8 mouse cellular contexts compared by ENCODE assay signal in genomic region chrX:74312540-74313464, GRCm38 (mm10). TPM values are rescaled to one million over a fixed set of nuclear protein-coding genes. Genes with fewer than 3 reads are reported as not detected.
DNase-seq lines count a peak whose midpoint lies in the region; ATAC-seq and TF ChIP-seq lines count a peak whose summit lies in the region.

TSS of gene Fam50a (plus strand) at chrX:74313033.

- peak within 1 kb of the TSS; percentile 27; the same call in 1 of the 2 replicates for H3K27ac ChIP-seq in forebrain, embryonic 11.5 days (ENCODE audit: low read depth, low read length)
- peak within 1 kb of the TSS; percentile 89 for H3K27ac ChIP-seq in heart, embryonic 15.5 days
- H3K27ac ChIP-seq in liver, embryonic 14.5 days, result peak within 1 kb of the TSS; percentile 71
- H3K27ac ChIP-seq in stomach, embryonic 15.5 days, result peak within 1 kb of the TSS; percentile 83

- no peaks in the 10 kb centered on the region for H3K27me3 ChIP-seq in E14TG2a.4 (ENCODE audit: insufficient read depth, low read length)
- no peaks in the 10 kb centered on the region for H3K27me3 ChIP-seq in forebrain, embryonic 11.5 days (ENCODE audit: control insufficient read depth, insufficient read depth, low read length)
- no peaks in the 10 kb centered on the region for H3K27me3 ChIP-seq in heart, embryonic 15.5 days
- H3K27me3 ChIP-seq in liver, embryonic 14.5 days (ENCODE audit: control insufficient read depth, insufficient read depth, low read length), result no peaks in the 10 kb centered on the region
- H3K27me3 ChIP-seq in stomach, embryonic 15.5 days (replicated peaks), result no peaks in the 10 kb centered on the region

- no peak for TF ChIP-seq CTCF in E14TG2a.4 (conservative IDR thresholded peaks at IDR 0.05; ENCODE audit: low read length)
- no peak for TF ChIP-seq CTCF in liver, embryonic 14.5 days (IDR thresholded peaks at IDR 0.05; ENCODE audit: low read depth)

- peak within 1 kb of the TSS; percentile 88 for H3K4me3 ChIP-seq in E14TG2a.4 (replicated peaks; ENCODE audit: low read length)
- H3K4me3 ChIP-seq in forebrain, embryonic 11.5 days (ENCODE audit: low read depth, low read length), result peak within 1 kb of the TSS; percentile 50
- peak within 1 kb of the TSS; percentile 72 for H3K4me3 ChIP-seq in heart, embryonic 15.5 days
- H3K4me3 ChIP-seq in liver, embryonic 14.5 days (ENCODE audit: insufficient read depth in 1 of 2, low read depth in 2 of 2, low read length in 2 of 2), result peak within 1 kb of the TSS; percentile 74 to 76
- peak within 1 kb of the TSS; percentile 63 for H3K4me3 ChIP-seq in stomach, embryonic 15.5 days (replicated peaks)

- 26% methylated on average over 50 of the region's 59 CpGs for WGBS in forebrain, embryonic 11.5 days
- 13% methylated on average over 59 of the region's 59 CpGs for WGBS in heart, embryonic 15.5 days
- 14% methylated on average over 59 of the region's 59 CpGs for WGBS in liver, embryonic 14.5 days (ENCODE audit: insufficient replicate concordance)
- WGBS in stomach, embryonic 15.5 days, result 18% methylated on average over 59 of the region's 59 CpGs

- peak; percentile 75 for DNase-seq in c-Kit-positive CD71-positive TER-119-negative erythroid progenitor cells, embryonic 14.5 days (ENCODE audit: low read depth)
- DNase-seq in forebrain, embryonic 11.5 days (ENCODE audit: low spot score), result peak; percentile 90
- peak; percentile 92 to 95 for DNase-seq in kidney, postnatal 25 days
- DNase-seq in liver, embryonic 14.5 days (ENCODE audit: low read depth in 3 of 3, low spot score in 3 of 3), result peak; percentile 74 to 76 (median 75)
- DNase-seq in neural tube, embryonic 10.5 days (ENCODE audit: extremely low spot score, low spot score), result peak; percentile 71

- peak within 1 kb of the TSS; percentile 71 for H3K4me2 ChIP-seq in forebrain, embryonic 11.5 days (ENCODE audit: low read depth, low read length, severe bottlenecking)
- H3K4me2 ChIP-seq in heart, embryonic 15.5 days, result peak within 1 kb of the TSS; percentile 79
- H3K4me2 ChIP-seq in liver, embryonic 14.5 days (ENCODE audit: low read depth), result peak within 1 kb of the TSS; percentile 87
- peak within 1 kb of the TSS; percentile 73 for H3K4me2 ChIP-seq in stomach, embryonic 15.5 days

- peaks cover 11% of the 10 kb centered on the region for H3K4me1 ChIP-seq in E14TG2a.4 (replicated peaks; ENCODE audit: low read depth, low read length)
- no peaks in the 10 kb centered on the region for H3K4me1 ChIP-seq in forebrain, embryonic 11.5 days (replicated peaks; ENCODE audit: control insufficient read depth, insufficient read depth, low read length)
- H3K4me1 ChIP-seq in heart, embryonic 15.5 days (replicated peaks), result peaks cover 5% of the 10 kb centered on the region
- H3K4me1 ChIP-seq in liver, embryonic 14.5 days (replicated peaks; ENCODE audit: control insufficient read depth in 2 of 2, insufficient read depth in 2 of 2, low read length in 1 of 2), result peaks cover 0 to 15% of the 10 kb centered on the region in 2 experiments; a peak in 3 of 4 replicates
- H3K4me1 ChIP-seq in stomach, embryonic 15.5 days, result no peaks in the 10 kb centered on the region

- ATAC-seq in forebrain, embryonic 11.5 days (replicated peaks; ENCODE audit: low FRiP score), result peak; percentile 96
- peak; percentile 93 for ATAC-seq in heart, embryonic 15.5 days (replicated peaks; ENCODE audit: insufficient number of reproducible peaks, insufficient read depth, low FRiP score, low read depth)
- ATAC-seq in liver, embryonic 14.5 days (ENCODE audit: insufficient read depth), result peak; percentile 96
- peak; percentile 95 for ATAC-seq in stomach, embryonic 15.5 days (ENCODE audit: insufficient read depth, low FRiP score, low read depth)

- peaks cover 76% of the 10 kb centered on the region for H3K36me3 ChIP-seq in E14TG2a.4 (ENCODE audit: insufficient read depth, low read length)
- H3K36me3 ChIP-seq in forebrain, embryonic 11.5 days (ENCODE audit: control insufficient read depth, insufficient read depth, low read length), result peaks cover 9% of the 10 kb centered on the region
- H3K36me3 ChIP-seq in heart, embryonic 15.5 days, result peaks cover 19% of the 10 kb centered on the region
- H3K36me3 ChIP-seq in liver, embryonic 14.5 days (replicated peaks; ENCODE audit: control insufficient read depth, insufficient read depth, low read depth), result peaks cover 7% of the 10 kb centered on the region
- H3K36me3 ChIP-seq in stomach, embryonic 15.5 days, result peaks cover 2% of the 10 kb centered on the region; the same call in 1 of the 2 replicates

- H3K9me3 ChIP-seq in E14TG2a.4 (ENCODE audit: low read length), result no peaks in the 10 kb centered on the region
- no peaks in the 10 kb centered on the region for H3K9me3 ChIP-seq in forebrain, embryonic 11.5 days (ENCODE audit: control insufficient read depth, low read length)
- H3K9me3 ChIP-seq in heart, embryonic 15.5 days (replicated peaks), result no peaks in the 10 kb centered on the region
- no peaks in the 10 kb centered on the region for H3K9me3 ChIP-seq in liver, embryonic 14.5 days (ENCODE audit: control insufficient read depth, low read length)
- no peaks in the 10 kb centered on the region for H3K9me3 ChIP-seq in stomach, embryonic 15.5 days

- no peak for TF ChIP-seq EP300 in liver, embryonic 14.5 days (IDR thresholded peaks at IDR 0.05; ENCODE audit: low read depth)

- H3K9ac ChIP-seq in forebrain, embryonic 11.5 days (ENCODE audit: low read length), result peak within 1 kb of the TSS; percentile 64
- H3K9ac ChIP-seq in heart, embryonic 15.5 days, result peak within 1 kb of the TSS; percentile 86
- H3K9ac ChIP-seq in liver, embryonic 14.5 days (replicated peaks), result peak within 1 kb of the TSS; percentile 84
- peak within 1 kb of the TSS; percentile 50; the same call in 1 of the 2 replicates for H3K9ac ChIP-seq in stomach, embryonic 15.5 days

RNA-seq across cellular contexts. Expression of gene Fam50a, which starts in this region (rescaled TPM):
- polyA plus RNA-seq in forebrain, embryonic 11.5 days (2014; fragmentation: Nextera tagmentation; extraction: Ambion mirVana), result 62.5 and 65.6 TPM in 2 replicates
- polyA plus RNA-seq in heart, embryonic 15.5 days (2015; fragmentation: Nextera tagmentation; extraction: Ambion mirVana), result 48.0 and 53.1 TPM in 2 replicates
- polyA plus RNA-seq in liver, embryonic 14.5 days (2012; rRNA removed), result 8.2 and 21.3 TPM in 2 replicates
- 20.7 and 26.4 TPM in 2 replicates for polyA plus RNA-seq in liver, embryonic 14.5 days (2014; fragmentation: Nextera tagmentation; extraction: Ambion mirVana)
- 58.1 and 63.1 TPM in 2 replicates for polyA plus RNA-seq in stomach, embryonic 15.5 days (2015; fragmentation: Nextera tagmentation; extraction: Ambion mirVana)

Comparison
In these comparisons a context has a peak if more than half of its experiments do, and no peak if none do; other contexts are left out.
1. Peak in every context shown above with its lines: DNase-seq, ATAC-seq, H3K4me3 ChIP-seq and H3K27ac ChIP-seq.
2. H3K27ac ChIP-seq: peak in every context shown above with its lines; median percentile 89 in heart, embryonic 15.5 days; 83 in stomach, embryonic 15.5 days; 71 in liver, embryonic 14.5 days; 27 in forebrain, embryonic 11.5 days.